Mouse (Mus musculus) liver, postnatal 0 days (tissue): ENCODE data around the gene Rapgefl1.

Source experiments
- CTCF ChIP-seq: sonication (generic); IDR thresholded peaks from 2 replicates; pipeline ENCODE4 v1.5.1; 2016; ENCODE audit warnings: antibody characterized with exemption, low read depth
- EP300 ChIP-seq: IDR thresholded peaks from 2 replicates; pipeline ENCODE4 v1.6.1; 2016; ENCODE audit warnings: antibody characterized with exemption, low read depth, mild to moderate bottlenecking

DNA sequence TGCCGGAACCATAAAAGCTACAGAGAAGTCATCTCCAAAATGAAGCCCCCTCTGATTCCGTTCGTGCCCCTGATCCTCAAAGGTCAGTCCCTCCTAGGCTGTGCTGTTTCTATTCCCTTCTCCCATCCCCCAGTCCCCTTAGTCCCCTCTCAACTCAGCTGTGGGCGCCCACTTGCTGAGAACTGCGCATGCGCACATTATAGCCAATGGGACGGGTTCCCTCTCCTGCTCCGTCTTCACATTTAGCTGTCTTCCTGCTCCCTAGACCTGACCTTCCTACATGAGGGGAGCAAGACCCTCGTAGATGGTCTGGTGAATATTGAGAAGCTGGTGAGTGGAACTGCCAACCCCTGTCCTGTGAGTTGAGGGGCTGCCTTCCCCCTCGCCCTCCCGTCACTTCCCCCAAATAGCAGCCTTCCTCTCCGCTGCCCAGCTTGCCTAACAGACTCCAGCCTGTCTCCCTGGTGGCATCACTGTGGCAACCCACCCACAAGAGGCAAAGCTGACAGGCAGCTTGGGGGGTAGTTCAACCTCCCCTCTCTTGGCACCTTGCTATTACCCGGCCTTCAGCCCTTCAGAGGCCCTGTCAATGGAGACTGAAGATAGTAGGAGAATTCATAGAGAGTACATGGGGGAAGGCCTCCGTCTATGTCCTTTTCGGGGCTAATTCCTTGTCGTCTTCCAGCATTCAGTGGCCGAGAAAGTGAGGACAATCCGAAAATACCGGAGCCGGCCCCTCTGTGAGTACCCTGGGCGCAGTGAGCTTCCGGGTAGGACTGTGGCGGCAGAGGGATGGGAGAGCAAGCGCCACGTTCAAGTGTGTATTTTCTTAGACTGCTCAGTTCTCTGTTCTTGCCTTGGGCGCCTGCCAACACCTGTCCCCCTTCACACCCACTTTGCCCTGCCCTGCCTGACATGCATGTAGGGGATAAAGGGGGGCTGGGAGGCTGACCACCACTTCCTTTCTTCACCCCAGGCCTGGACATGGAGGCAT is 13.8 kb downstream of the Rapgefl1 start:
- TF ChIP-seq CTCF (no peak), EP300 (no peak)
